Mouse (Mus musculus): ENCODE measurements at regions not wholly inside any gene's neighbourhood (a gene's known extent, or its start where the extent isn't known, plus 50 kb on each side); places are given as distances from the start of the nearest gene placed in this dataset.

- Histone ChIP-seq H3K27me3 (ENCODE audit: control insufficient read depth in 1 of 2, insufficient read depth in 2 of 2, low read length in 2 of 2) (no peaks in the 10 kb centered on the region), H3K4me3 (ENCODE audit: control insufficient read depth in 1 of 2, insufficient read depth in 1 of 2, low read depth in 2 of 2, low read length in 2 of 2) (no peak overlapping the region), H3K4me1 (ENCODE audit: control insufficient read depth in 1 of 2, insufficient read depth in 2 of 2, low read length in 2 of 2) (no peaks in the 10 kb centered on the region), H3K36me3 (ENCODE audit: control insufficient read depth in 1 of 2, insufficient read depth in 2 of 2, low read length in 2 of 2) (no peaks in the 10 kb centered on the region), H3K9ac (ENCODE audit: control insufficient read depth, low read depth, low read length, poor library complexity, severe bottlenecking) (no peak overlapping the region), H3K9me3 (replicated peaks; ENCODE audit: insufficient read depth, low read length) (no peaks in the 10 kb centered on the region), H3K79me2 (ENCODE audit: control insufficient read depth, insufficient read depth, low read length, poor library complexity) (no peaks in the 10 kb centered on the region), H3K27ac (ENCODE audit: control insufficient read depth, low read depth, low read length) (no peak overlapping the region)
- TF ChIP-seq POLR2A (IDR thresholded peaks at IDR 0.05; ENCODE audit: control insufficient read depth in 1 of 2, insufficient read depth in 1 of 2, low read depth in 1 of 2, low read length in 2 of 2, poor library complexity in 1 of 2) (no peak), EP300 (IDR thresholded peaks at IDR 0.05; ENCODE audit: low read depth in 1 of 2, low read length in 2 of 2) (no peak), USF2 (IDR thresholded peaks at IDR 0.05; ENCODE audit: borderline replicate concordance in 1 of 2, insufficient read depth in 1 of 2, low read depth in 1 of 2, low read length in 2 of 2) (no peak), HCFC1 (IDR thresholded peaks at IDR 0.05; ENCODE audit: low read depth, low read length) (no peak), GABPA (IDR thresholded peaks at IDR 0.05; ENCODE audit: low read depth, low read length) (no peak), RAD21 (IDR thresholded peaks at IDR 0.05; ENCODE audit: low read depth, low read length) (no peak), MYC (IDR thresholded peaks at IDR 0.05; ENCODE audit: low read depth, low read length) (no peak), POLR2AphosphoS2 (IDR thresholded peaks at IDR 0.05; ENCODE audit: low read length) (no peak), TAL1 (IDR thresholded peaks at IDR 0.05; ENCODE audit: low read length) (no peak)
- no peak for DNase-seq (ENCODE audit: low read depth, low spot score)
Observed at GRCm38 (mm10) chr1:184261385-184261727, 227.3 kb upstream of the 1700056E22Rik start.

- no peak overlapping the region for H3K27ac ChIP-seq (ENCODE audit: control insufficient read depth, low read depth, low read length)
- no peaks in the 10 kb centered on the region for H3K27me3 ChIP-seq (ENCODE audit: control insufficient read depth in 1 of 2, insufficient read depth in 2 of 2, low read length in 2 of 2)
- no peak overlapping the region for H3K9ac ChIP-seq (ENCODE audit: control insufficient read depth, low read depth, low read length, poor library complexity, severe bottlenecking)
- TF ChIP-seq EP300 (IDR thresholded peaks at IDR 0.05; ENCODE audit: low read depth in 1 of 2, low read length in 2 of 2) (no peak), MEF2A (IDR thresholded peaks at IDR 0.05; ENCODE audit: extremely low read depth, insufficient replicate concordance, low read depth, low read length, poor library complexity, severe bottlenecking) (no peak), RCOR1 (IDR thresholded peaks at IDR 0.05; ENCODE audit: low read depth, low read length) (no peak), POLR2AphosphoS5 (IDR thresholded peaks at IDR 0.05; ENCODE audit: borderline replicate concordance, low read depth, low read length) (no peak), TAL1 (IDR thresholded peaks at IDR 0.05; ENCODE audit: low read length) (no peak), NRF1 (IDR thresholded peaks at IDR 0.05; ENCODE audit: insufficient read depth, low read depth, low read length, poor library complexity, severe bottlenecking) (no peak), GATA1 (IDR thresholded peaks at IDR 0.05; ENCODE audit: low read depth, low read length) (no peak), CHD1 (IDR thresholded peaks at IDR 0.05; ENCODE audit: low read depth, low read length) (no peak), ETS1 (IDR thresholded peaks at IDR 0.05; ENCODE audit: low read depth, low read length) (no peak), CHD2 (IDR thresholded peaks at IDR 0.05; ENCODE audit: low read length) (no peak), ZNF384 (IDR thresholded peaks at IDR 0.05; ENCODE audit: low read depth, low read length) (no peak), SIN3A (IDR thresholded peaks at IDR 0.05; ENCODE audit: low read length) (no peak), HCFC1 (IDR thresholded peaks at IDR 0.05; ENCODE audit: low read depth, low read length) (no peak), ZC3H11A (IDR thresholded peaks at IDR 0.05; ENCODE audit: low read depth, low read length) (no peak), RAD21 (IDR thresholded peaks at IDR 0.05; ENCODE audit: low read depth, low read length) (no peak), USF1 (IDR thresholded peaks at IDR 0.05; ENCODE audit: low read depth, low read length) (no peak), CTCF (IDR thresholded peaks at IDR 0.05 in 2 of 3, conservative IDR thresholded peaks at IDR 0.05 in 1 of 3; ENCODE audit: control insufficient read depth in 1 of 3, insufficient read depth in 1 of 3, low read depth in 2 of 3, low read length in 3 of 3, poor library complexity in 1 of 3, severe bottlenecking in 1 of 3) (no peak), MAFK (IDR thresholded peaks at IDR 0.05; ENCODE audit: borderline replicate concordance, low read depth, low read length) (no peak)
- no peaks in the 10 kb centered on the region for H3K36me3 ChIP-seq (ENCODE audit: control insufficient read depth in 1 of 2, insufficient read depth in 2 of 2, low read length in 2 of 2)
- no peak overlapping the region for H3K4me3 ChIP-seq (ENCODE audit: control insufficient read depth in 1 of 2, insufficient read depth in 1 of 2, low read depth in 2 of 2, low read length in 2 of 2)
- H3K9me3 ChIP-seq (replicated peaks; ENCODE audit: insufficient read depth, low read length) = no peaks in the 10 kb centered on the region
- DNase-seq (ENCODE audit: low read depth, low spot score) = no peak
- no peaks in the 10 kb centered on the region for H3K4me1 ChIP-seq (ENCODE audit: control insufficient read depth in 1 of 2, insufficient read depth in 2 of 2, low read length in 2 of 2)
- H3K79me2 ChIP-seq (ENCODE audit: control insufficient read depth, insufficient read depth, low read length, poor library complexity) = no peaks in the 10 kb centered on the region
Observed at GRCm38 (mm10) chr1:184260722-184261384, 226.8 kb upstream of the 1700056E22Rik start.

Data from MEL (cell line).